Mouse (Mus musculus) thymus, postnatal 0 days (tissue): ENCODE data around the gene Zrsr2. TPM values are rescaled to one million over a fixed set of nuclear protein-coding genes. Genes with fewer than 3 reads are reported as not detected.

Experiments used
- DNase-seq: peaks from one replicate; pipeline ENCODE4 v3.0.0-alpha.2; 2015; ENCODE audit warnings: low spot score
- polyA plus RNA-seq: library from polyadenylated mRNA; unstranded; fragments of >200 nt; fragmentation: Nextera tagmentation; extraction: Ambion mirVana; gene quantifications from 2 replicates; pipeline ENCODE4 v1.2.1, GENCODE M21; 2015

The Zrsr2 gene
- 51.3 and 55.6 TPM in 2 replicates for polyA plus RNA-seq

DNA sequence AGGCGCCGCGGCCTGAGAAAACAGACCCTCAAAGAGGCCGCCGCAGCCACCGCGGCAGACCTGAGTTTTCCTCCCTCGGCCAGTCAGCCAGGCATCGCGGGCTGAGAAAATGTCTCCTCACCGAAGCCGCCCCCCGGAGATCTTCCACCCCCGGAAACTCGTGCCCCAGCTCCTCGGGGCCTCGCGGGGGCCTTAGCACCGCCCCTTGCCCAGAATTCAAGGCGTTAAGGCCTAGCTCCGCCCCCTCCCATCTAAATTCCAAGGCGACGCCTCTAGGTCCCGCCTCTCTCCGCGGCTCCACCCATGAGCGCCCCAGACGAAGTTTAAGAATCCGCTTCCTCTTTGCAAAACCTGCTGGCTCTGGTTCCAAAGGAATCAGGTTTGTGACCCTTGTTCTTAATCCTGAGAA, at the start of gene Zrsr2:
Zrsr2 (minus strand) TSS at position 195 of the 409 bp plus-strand sequence.
- peak; percentile 92 for DNase-seq

DNA sequence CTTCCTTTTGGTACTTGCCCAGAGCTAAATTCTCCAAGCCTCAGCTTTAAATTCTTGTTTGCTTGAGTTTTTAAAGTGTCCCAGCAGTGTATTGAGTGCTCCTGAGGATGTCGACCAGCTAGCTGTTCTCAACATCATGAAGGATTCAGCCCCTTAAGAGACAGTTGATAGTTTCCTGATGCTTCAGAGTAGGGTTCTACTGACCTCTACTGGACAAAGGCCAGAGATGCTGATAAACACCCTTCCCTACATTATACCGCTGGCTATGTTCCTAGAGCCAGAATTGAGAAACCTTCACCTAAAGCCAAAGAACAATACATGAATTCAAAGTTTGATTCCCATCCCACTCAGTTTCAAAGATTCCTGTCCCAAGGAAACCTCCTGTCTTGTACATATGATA, 46.3 kb upstream of the Zrsr2 start:
- DNase-seq = peak; percentile 29

DNA sequence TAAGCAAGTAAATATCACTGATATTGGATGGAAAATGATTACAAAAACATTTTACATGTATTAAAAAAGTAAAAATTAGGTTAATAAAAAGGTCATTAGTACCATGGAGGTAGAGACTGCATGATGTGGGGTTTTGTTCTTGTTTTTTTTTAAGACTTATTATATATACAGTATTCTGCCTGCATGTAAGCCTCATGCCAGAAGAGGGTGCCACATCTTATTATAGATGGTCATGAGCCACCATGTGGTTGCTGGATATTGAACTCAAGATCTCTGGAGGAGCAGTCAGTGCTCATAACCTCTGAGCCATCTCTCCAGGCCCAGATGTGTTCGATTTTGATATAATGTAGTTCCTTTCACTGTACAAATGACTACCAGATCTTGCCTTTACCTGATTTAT, 41.4 kb upstream of the Zrsr2 start:
- DNase-seq = peak; percentile 8

- DNase-seq = no peak
Observed at GRCm38 (mm10) chrX:163996754-163997153, 38.3 kb upstream of the Zrsr2 start.

GRCm38 (mm10) chrX:163987718-163988374, 29.4 kb upstream of the Zrsr2 start:
- no peak for DNase-seq

- DNase-seq = no peak
Observed at GRCm38 (mm10) chrX:163982129-163982528, 23.7 kb upstream of the Zrsr2 start.

DNA sequence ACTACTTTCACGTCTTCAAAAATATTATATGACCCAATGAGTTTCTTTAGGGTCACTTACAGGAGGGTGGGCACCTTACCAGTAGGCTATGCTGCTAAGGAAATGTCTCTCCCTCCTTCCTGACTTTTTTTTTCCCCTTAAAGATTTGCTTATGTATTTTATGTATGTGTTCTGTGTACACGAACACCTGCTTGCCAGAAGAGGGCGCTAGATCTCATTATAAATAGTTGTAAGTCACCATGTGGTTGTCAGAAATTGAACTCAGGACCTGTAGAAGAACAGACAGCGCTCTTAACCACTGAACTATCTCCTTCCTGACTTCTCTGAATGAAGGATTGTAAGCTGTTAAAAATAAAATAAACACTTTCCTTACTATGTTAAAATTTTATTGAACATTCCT, 23.0 kb upstream of the Zrsr2 start:
- DNase-seq = no peak

DNA sequence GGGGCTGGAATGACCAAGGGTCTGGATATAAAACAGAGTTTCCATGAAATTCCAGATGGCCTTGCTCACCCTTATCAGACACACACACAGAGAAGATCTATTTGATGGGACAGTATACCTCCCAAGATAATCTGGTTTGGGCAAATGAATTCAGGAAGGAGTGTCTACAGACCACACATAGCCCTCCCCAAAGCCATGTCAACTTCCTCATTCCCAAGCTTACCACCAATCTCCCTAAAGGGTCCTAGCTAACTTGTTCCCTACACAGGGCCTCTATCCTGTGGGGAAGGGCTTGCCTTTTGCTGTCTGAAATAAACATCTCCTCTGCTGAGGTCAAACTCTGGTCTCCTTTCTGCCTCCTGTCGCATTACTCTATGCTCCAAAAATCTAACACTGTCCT, 22.6 kb upstream of the Zrsr2 start:
- DNase-seq = no peak

DNA sequence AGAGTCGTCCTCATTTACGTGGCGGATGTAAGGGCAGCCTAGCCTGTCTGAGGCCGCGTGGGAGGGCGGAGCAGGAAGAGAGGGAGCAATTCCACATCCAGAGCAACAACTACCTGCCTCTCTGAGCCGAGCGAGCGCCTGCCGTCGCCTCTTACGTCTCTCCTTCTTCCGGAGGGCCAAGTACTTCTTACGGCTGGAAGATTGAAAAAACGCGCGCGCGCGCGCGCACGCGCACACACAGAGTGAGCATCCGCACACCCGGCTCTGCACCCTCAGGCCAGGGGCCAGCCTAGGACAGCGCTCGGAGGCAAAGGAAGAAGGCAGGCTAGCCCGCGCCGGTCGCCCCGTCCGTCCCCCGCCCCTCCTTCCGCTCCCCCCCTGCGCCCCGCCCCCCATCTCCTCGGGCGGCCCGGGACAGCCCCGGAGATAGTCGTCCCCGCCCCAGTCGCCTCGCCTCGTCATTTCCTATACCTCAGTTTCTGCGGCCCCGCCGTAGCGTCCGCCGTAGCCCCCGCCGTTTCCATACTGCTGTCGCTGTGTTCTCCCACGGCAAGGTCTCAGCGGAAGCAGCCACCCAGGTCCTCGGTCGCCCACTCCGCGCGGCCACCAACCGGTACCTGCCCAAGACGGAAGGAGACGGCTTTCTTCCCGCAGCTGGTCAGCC, 526 bp downstream of the Zrsr2 start:
- DNase-seq = peak; percentile 71

GRCm38 (mm10) chrX:163957381-163957780, 1.1 kb downstream of the Zrsr2 start:
- DNase-seq = no peak

DNA sequence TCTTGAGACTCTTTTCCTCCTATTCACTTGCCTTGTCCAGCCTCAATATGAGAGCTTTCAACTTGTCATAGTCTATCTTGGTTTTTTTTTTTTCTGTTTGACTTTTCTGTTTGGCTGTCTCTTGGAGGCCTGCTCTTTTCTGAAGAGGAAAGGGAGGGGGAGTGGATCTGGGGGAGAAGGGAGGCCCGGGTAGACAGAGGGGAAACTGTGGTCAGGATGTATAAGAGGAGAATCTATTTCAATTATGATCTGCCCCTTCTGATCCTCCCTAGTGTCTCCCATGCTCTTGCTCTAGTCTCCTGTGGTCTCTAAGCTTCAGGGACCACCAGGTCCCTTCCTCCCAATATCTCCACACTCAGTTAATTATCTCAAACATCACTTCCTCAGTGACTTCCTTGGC, 6.8 kb downstream of the Zrsr2 start:
- DNase-seq = peak; percentile 3

- no peak for DNase-seq
Observed at GRCm38 (mm10) chrX:163944381-163944780, 14.1 kb downstream of the Zrsr2 start.

GRCm38 (mm10) chrX:163938587-163938986, 19.9 kb downstream of the Zrsr2 start:
- no peak for DNase-seq

GRCm38 (mm10) chrX:163934731-163935130, 23.7 kb downstream of the Zrsr2 start:
- DNase-seq = no peak

GRCm38 (mm10) chrX:163929550-163929949, 28.9 kb downstream of the Zrsr2 start:
- DNase-seq = no peak

- peak; percentile 35 for DNase-seq
Observed at GRCm38 (mm10) chrX:163912791-163913190, 45.7 kb downstream of the Zrsr2 start.

- DNase-seq = no peak
Observed at GRCm38 (mm10) chrX:163909381-163909780, 49.1 kb downstream of the Zrsr2 start.

GRCm38 (mm10) chrX:163908337-163909250, 49.9 kb downstream of the Zrsr2 start, which contains the start of gene Ap1s2:
Ap1s2 (plus strand) TSS chrX:163909017.
- DNase-seq = peak; percentile 93

DNA sequence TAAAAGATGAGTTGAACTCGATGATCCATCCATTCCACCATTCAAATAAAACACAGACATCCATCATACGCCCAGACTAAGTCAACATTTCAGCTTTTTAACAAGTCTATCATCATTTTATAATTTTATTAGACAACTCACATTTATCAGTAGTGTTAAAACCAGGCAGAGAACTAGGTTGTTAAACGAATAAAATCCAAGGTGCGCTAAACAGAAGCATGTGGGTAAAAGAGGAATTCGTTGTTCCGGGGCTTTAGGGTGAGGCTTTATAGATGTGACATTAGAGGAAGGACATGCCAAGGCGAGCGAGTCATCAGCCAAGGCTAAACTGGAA, 50.5 kb downstream of the Zrsr2 start:
- DNase-seq = no peak

DNA sequence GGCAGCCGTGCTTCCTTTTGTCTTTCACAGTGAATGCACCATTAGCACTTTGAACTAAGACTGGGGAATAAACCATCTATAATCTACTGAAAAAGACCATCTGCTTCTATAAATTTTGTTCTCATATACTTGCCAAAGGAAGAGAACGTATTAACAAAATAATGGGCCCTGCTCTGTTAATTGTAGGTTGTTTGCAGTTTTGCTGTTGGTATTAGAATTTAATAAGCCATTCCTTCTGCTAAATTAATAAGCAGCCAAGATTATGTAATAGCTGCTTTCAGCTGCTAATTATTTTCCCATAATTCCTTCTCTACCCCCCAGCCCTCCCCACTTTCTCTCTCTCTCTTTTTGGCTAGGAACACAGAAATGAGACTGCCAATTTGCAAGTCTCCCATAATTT, 51.6 kb downstream of the Zrsr2 start:
- no peak for DNase-seq

DNA sequence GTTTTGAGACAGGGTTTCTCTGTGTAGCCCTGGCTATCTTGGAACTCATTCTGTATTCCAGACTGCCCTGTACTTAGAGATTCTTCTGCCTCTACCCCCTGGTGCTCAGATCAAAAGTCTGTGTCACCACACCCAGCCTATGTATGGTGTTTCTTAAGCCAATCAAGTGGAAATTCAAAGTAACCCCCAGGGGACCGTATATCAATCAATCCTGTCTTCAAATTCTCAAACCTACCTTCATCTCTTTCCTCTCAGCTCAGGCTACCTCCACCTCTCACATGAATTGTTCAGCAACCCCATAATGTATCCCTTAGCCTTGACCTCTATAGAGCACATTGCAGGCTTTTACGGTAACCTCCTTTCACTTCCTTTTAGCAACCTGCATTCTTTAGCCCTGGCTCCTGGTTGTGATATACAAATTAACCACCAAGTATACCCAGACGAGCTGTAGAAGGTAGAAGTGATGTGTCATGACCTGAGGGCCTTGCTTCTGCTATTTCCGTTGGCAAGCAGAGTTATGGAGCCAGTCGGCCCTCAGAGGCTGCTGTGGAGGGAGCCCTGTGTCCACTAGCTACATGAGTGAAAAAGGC, 58.9 kb downstream of the Zrsr2 start:
- no peak for DNase-seq

- no peak for DNase-seq
Observed at GRCm38 (mm10) chrX:163897354-163897753, 61.1 kb downstream of the Zrsr2 start.
